Mouse (Mus musculus): ENCODE measurements around the gene Dll4.

- no peak for TF ChIP-seq CTCF (IDR thresholded peaks at IDR 0.05; ENCODE audit: control insufficient read depth, insufficient read depth, low read length)
- TF ChIP-seq POLR2A (IDR thresholded peaks at IDR 0.05; ENCODE audit: borderline replicate concordance, control insufficient read depth, low read depth, low read length) = peak; percentile 2; the same call in 1 of the 2 replicates
Observed at GRCm38 (mm10) chr2:119323866-119324575, 1.6 kb upstream of the Dll4 start.
